Mouse (Mus musculus): ENCODE data around the gene Pde5a. TPM values are rescaled to one million over a fixed set of nuclear protein-coding genes. Genes with fewer than 3 reads are reported as not detected.

Pde5a gene
- total and polyA plus RNA-seq, 3 experiments, result 0.22 TPM; not detected in 2

DNA sequence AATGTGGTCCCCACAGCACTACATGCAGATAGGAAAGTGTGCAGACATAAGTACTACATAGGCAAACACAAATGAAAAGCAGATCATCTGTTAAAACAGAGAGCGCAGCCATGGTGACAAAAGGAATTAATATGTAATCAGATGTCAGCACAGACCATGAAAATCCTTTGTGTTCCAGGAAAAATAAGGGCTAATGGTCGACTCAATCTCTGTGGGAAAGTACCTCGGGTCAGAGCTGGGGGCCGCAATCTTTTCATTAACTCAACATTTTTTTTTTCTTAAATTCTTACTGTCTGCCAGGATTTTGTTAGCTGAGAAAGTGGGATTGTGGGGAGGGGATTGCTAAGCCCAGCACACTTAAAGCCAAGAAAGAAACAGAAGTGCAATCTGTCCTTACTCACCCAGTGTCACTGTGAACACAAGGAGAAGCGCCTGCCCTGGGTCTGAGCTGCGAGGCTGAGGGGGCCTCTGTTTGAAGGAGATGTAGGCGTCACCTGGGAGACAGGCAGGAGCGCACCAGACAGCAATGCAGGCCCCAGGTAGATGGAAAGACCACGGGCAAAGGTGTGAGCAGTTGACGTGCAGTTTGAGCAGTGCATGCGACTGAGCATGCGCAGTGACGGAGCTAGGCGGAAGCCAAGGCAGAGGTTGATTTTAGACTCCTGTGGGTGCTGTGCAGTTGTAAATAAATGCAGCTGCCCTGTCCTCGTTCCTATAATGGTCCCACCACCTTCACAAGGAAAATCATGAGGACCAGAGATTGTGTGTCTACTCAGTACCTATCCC is 72.9 kb downstream of the Pde5a start:
- no peak for ATAC-seq (ENCODE audit: extremely low read depth, insufficient number of reproducible peaks, low FRiP score, poor library complexity, severe bottlenecking)

DNA sequence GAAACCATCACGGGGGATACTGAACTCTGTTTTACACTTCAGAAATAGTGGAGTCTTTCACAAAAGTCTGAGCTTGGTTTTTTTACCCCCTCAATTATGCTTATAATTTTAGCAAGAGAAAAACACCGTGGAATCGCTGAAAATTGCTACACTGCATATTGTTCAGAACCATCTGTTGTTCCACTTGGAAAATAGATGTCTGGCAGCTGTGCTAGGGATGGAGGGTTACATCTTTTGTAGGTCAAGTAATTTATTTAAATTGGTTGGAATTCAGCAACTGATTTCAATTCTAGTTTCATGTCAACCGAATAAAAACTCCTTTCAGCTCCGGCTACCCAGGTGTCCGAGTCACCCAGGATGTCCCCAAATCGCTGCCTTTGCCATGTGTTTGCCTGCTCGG is 78.6 kb downstream of the Pde5a start:
- no peak overlapping the region for H3K4me3 ChIP-seq (ENCODE audit: low read depth, low read length)
- no peaks in the 10 kb centered on the region for H3K36me3 ChIP-seq (replicated peaks)
- no peaks in the 10 kb centered on the region for H3K4me1 ChIP-seq (ENCODE audit: insufficient read depth, low read depth, low read length)
- no peak for ATAC-seq (ENCODE audit: extremely low read depth, insufficient number of reproducible peaks, low FRiP score, poor library complexity, severe bottlenecking)
- TF ChIP-seq GATA2 (IDR thresholded peaks at IDR 0.05; ENCODE audit: borderline replicate concordance, low read depth, low read length), result no peak
- no peak for TF ChIP-seq TAL1 (conservative IDR thresholded peaks at IDR 0.05; ENCODE audit: low read depth, low read length)
- TF ChIP-seq CTCF (IDR thresholded peaks at IDR 0.05; ENCODE audit: low read depth, low read length), result no peak
- TF ChIP-seq GATA1 (IDR thresholded peaks at IDR 0.05; ENCODE audit: borderline replicate concordance, low read length), result no peak
- no peak for TF ChIP-seq POLR2AphosphoS5 (IDR thresholded peaks at IDR 0.05; ENCODE audit: insufficient replicate concordance, low read depth, low read length)
- no peaks in the 10 kb centered on the region for H3K27me3 ChIP-seq (ENCODE audit: insufficient read depth, low read length)
- H3K9me3 ChIP-seq (replicated peaks), result no peaks in the 10 kb centered on the region
- no peak for DNase-seq (ENCODE audit: low spot score)

More for the DNA sequence above, 72.9 kb downstream of the Pde5a start:
- Histone ChIP-seq H3K36me3 (replicated peaks) (no peaks in the 10 kb centered on the region), H3K9me3 (replicated peaks) (no peaks in the 10 kb centered on the region), H3K4me3 (ENCODE audit: low read depth, low read length) (no peak overlapping the region), H3K27me3 (ENCODE audit: insufficient read depth, low read length) (no peaks in the 10 kb centered on the region), H3K4me1 (ENCODE audit: insufficient read depth, low read depth, low read length) (no peaks in the 10 kb centered on the region)
- DNase-seq (ENCODE audit: low spot score), result no peak
- TF ChIP-seq GATA2 (IDR thresholded peaks at IDR 0.05; ENCODE audit: borderline replicate concordance, low read depth, low read length) (no peak), TAL1 (conservative IDR thresholded peaks at IDR 0.05; ENCODE audit: low read depth, low read length) (no peak), POLR2AphosphoS5 (IDR thresholded peaks at IDR 0.05; ENCODE audit: insufficient replicate concordance, low read depth, low read length) (no peak), GATA1 (IDR thresholded peaks at IDR 0.05; ENCODE audit: borderline replicate concordance, low read length) (no peak), CTCF (IDR thresholded peaks at IDR 0.05; ENCODE audit: low read depth, low read length) (no peak)

DNA sequence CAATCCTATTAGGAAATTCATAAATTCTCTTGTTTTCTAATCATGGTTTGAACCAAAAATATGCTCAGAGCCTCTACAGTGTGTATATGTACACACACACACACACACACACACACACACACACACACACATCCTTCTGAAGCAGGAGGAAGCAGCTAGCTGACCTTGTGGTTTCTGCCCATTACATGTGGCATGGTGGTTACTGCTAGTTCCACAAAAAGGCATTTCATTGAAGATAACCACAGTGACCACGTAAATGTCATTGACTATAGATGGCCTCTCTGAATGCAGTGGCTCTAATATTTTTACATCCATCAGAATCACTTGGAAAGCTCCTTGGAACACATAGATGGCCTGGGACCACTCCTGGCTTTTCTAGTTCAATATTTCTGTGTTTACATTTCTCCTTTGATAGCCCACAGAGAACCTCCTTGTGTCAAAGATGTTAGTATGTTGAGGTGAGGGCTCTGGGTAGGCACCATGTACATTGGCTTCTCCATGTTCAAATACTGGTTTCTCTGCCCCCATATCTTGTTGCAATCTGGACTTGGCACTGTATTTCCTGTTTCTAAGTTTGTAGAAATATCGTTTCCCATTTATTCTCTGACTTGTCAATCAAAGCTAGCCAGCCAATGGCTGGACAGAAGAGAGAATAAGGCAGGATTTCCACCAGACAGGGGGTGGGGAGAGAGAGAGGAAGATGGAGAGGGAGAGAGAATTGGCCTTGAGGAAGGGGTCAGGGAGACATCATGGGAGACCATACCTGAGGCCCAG is 81.5 kb downstream of the Pde5a start:
- ATAC-seq (ENCODE audit: extremely low read depth, insufficient number of reproducible peaks, low FRiP score, poor library complexity, severe bottlenecking) (no peak), DNase-seq (ENCODE audit: low spot score) (no peak)
- TF ChIP-seq POLR2AphosphoS5 (IDR thresholded peaks at IDR 0.05; ENCODE audit: insufficient replicate concordance, low read depth, low read length), result no peak
- no peak for TF ChIP-seq GATA2 (IDR thresholded peaks at IDR 0.05; ENCODE audit: borderline replicate concordance, low read depth, low read length)
- TF ChIP-seq GATA1 (IDR thresholded peaks at IDR 0.05; ENCODE audit: borderline replicate concordance, low read length), result no peak
- TF ChIP-seq CTCF (IDR thresholded peaks at IDR 0.05; ENCODE audit: low read depth, low read length), result no peak
- TF ChIP-seq TAL1 (conservative IDR thresholded peaks at IDR 0.05; ENCODE audit: low read depth, low read length), result no peak
- Histone ChIP-seq H3K4me1 (ENCODE audit: insufficient read depth, low read depth, low read length) (no peaks in the 10 kb centered on the region), H3K36me3 (replicated peaks) (no peaks in the 10 kb centered on the region), H3K27me3 (ENCODE audit: insufficient read depth, low read length) (no peaks in the 10 kb centered on the region), H3K9me3 (replicated peaks) (no peaks in the 10 kb centered on the region), H3K4me3 (ENCODE audit: low read depth, low read length) (no peak overlapping the region)

DNA sequence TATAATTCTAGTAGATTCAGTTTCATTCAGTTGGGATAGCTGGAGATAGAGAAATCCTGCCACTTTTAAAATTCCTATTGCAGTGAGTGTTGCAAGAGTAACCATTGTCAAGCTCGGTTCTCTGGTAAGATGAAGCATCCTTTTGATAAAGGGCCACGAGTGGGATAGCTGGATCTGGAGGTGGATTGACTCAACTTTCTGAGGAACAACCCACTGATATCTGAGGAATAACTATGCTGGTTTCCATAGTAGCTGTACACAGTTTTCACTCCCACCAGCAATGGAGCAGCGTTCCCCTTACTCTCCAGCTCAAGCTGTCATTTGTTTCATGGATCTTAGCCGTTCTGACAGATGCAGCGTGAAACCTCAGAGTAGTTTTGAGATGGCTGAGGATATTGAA is 82.2 kb downstream of the Pde5a start:
- no peaks in the 10 kb centered on the region for H3K4me1 ChIP-seq (ENCODE audit: insufficient read depth, low read depth, low read length)
- H3K27me3 ChIP-seq (ENCODE audit: insufficient read depth, low read length), result no peaks in the 10 kb centered on the region
- ATAC-seq (ENCODE audit: extremely low read depth, insufficient number of reproducible peaks, low FRiP score, poor library complexity, severe bottlenecking), result no peak
- no peak for TF ChIP-seq TAL1 (conservative IDR thresholded peaks at IDR 0.05; ENCODE audit: low read depth, low read length)
- no peak for TF ChIP-seq CTCF (IDR thresholded peaks at IDR 0.05; ENCODE audit: low read depth, low read length)
- TF ChIP-seq GATA2 (IDR thresholded peaks at IDR 0.05; ENCODE audit: borderline replicate concordance, low read depth, low read length), result no peak
- no peak for TF ChIP-seq POLR2AphosphoS5 (IDR thresholded peaks at IDR 0.05; ENCODE audit: insufficient replicate concordance, low read depth, low read length)
- TF ChIP-seq GATA1 (IDR thresholded peaks at IDR 0.05; ENCODE audit: borderline replicate concordance, low read length), result no peak
- no peak for DNase-seq (ENCODE audit: low spot score)
- no peak overlapping the region for H3K4me3 ChIP-seq (ENCODE audit: low read depth, low read length)
- H3K36me3 ChIP-seq (replicated peaks), result no peaks in the 10 kb centered on the region
- H3K9me3 ChIP-seq (replicated peaks), result no peaks in the 10 kb centered on the region

DNA sequence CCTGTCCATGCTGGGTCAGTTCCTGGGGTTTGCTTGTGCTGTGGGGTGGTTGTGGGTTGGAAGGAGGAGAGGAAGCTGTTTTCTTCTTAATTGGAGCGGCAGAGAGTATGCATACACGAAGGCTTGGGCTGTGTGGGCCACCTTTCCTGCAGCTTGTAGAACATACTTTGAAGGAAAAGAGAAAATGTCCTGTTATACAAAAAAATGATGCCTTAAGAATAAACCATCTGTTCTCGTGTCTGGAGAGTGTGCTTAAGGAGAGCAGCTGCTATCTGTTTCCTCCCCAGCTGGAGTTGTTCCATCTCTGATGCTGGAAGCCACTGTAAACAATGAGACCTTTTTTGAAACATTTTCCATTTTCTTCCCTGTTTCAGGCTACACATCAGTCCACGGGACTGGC is 85.8 kb downstream of the Pde5a start:
- Histone ChIP-seq H3K9me3 (replicated peaks) (no peaks in the 10 kb centered on the region), H3K36me3 (replicated peaks) (no peaks in the 10 kb centered on the region), H3K4me1 (ENCODE audit: insufficient read depth, low read depth, low read length) (no peaks in the 10 kb centered on the region), H3K27me3 (ENCODE audit: insufficient read depth, low read length) (no peaks in the 10 kb centered on the region), H3K4me3 (ENCODE audit: low read depth, low read length) (no peak overlapping the region)
- DNase-seq (ENCODE audit: low spot score) (no peak), ATAC-seq (ENCODE audit: extremely low read depth, insufficient number of reproducible peaks, low FRiP score, poor library complexity, severe bottlenecking) (no peak)
- TF ChIP-seq GATA2 (IDR thresholded peaks at IDR 0.05; ENCODE audit: borderline replicate concordance, low read depth, low read length), result no peak
- no peak for TF ChIP-seq POLR2AphosphoS5 (IDR thresholded peaks at IDR 0.05; ENCODE audit: insufficient replicate concordance, low read depth, low read length)

DNA sequence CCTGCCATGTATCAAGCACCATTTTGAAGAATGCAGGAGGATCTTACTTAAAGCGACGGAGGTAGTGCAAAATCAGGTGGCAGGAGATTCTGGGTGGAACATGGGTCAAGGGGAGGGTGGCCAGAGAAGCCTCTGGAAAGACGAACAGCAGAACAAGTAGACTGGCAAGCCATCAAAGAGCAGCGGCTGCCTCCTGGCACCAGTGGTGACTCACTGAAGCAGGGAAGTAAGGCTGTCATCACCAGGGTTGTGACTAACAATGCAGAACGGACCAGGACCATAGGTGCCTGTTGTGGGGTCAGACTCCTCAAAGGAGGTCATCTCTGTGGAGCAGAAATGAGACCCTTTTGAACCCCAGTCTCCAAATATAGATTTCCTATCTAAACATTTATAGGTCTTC is 89.5 kb downstream of the Pde5a start:
- Histone ChIP-seq H3K4me3 (ENCODE audit: low read depth, low read length) (no peak overlapping the region), H3K4me1 (ENCODE audit: insufficient read depth, low read depth, low read length) (no peaks in the 10 kb centered on the region), H3K27me3 (ENCODE audit: insufficient read depth, low read length) (no peaks in the 10 kb centered on the region), H3K9me3 (replicated peaks) (no peaks in the 10 kb centered on the region), H3K36me3 (replicated peaks) (no peaks in the 10 kb centered on the region)
- ATAC-seq (ENCODE audit: extremely low read depth, insufficient number of reproducible peaks, low FRiP score, poor library complexity, severe bottlenecking), result no peak
- TF ChIP-seq TAL1 (conservative IDR thresholded peaks at IDR 0.05; ENCODE audit: low read depth, low read length) (no peak), GATA1 (IDR thresholded peaks at IDR 0.05; ENCODE audit: borderline replicate concordance, low read length) (no peak), GATA2 (IDR thresholded peaks at IDR 0.05; ENCODE audit: borderline replicate concordance, low read depth, low read length) (no peak), POLR2AphosphoS5 (IDR thresholded peaks at IDR 0.05; ENCODE audit: insufficient replicate concordance, low read depth, low read length) (no peak), CTCF (IDR thresholded peaks at IDR 0.05; ENCODE audit: low read depth, low read length) (no peak)
- DNase-seq (ENCODE audit: low spot score), result no peak
